Mouse (Mus musculus) spleen, adult 12 weeks (tissue): ENCODE measurements around the gene 9630041A04Rik.

Source experiments
- DNase-seq: peaks from one replicate; pipeline ENCODE4 v3.0.0; 2022; ENCODE audit warnings: low spot score

Gene 9630041A04Rik

DNA sequence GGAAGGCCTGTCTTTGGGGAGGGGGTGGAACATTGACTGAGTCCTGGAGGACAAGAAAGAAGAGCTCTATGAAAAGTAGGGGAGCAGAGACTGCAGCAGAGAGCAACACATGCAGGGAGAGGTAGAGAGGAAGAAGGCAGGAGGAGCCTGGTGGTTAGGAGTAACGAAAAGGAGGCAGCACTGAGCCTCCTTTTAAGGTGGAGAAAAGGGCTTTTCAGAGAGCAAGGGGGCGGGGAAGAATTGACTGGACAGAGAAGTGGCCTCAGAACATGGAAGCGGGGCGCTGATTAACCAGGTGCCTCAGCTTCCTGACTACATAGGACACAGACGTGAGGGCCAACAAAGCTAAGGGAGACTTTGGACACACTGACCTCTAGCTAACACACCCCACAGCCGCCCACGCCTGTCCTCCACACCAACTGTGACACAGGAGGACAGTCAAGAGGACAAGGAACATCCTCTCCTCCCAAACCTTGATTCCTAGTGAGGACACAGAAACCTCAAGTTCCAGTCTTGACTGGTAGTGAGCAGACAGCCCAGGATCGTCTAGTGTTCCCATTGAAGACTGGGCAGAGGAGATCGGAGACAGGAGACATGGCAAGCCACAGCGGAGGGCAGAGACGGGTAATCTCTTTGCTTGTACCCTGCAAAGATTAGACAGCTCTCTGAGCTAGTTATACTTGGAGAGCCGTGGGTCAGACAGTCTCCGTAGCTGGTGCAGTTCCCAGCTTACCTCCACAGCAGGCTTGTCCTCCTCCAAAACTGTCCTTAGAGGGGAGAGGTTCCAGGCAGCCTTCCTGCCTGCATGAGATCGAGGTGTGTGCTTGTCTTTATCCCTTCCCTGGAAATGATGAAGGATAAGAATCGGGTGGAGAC is at the start of gene 9630041A04Rik:
Gene 9630041A04Rik, plus strand, starts transcription at position 246 of the 876 bp plus-strand sequence.
- no peak for DNase-seq

DNA sequence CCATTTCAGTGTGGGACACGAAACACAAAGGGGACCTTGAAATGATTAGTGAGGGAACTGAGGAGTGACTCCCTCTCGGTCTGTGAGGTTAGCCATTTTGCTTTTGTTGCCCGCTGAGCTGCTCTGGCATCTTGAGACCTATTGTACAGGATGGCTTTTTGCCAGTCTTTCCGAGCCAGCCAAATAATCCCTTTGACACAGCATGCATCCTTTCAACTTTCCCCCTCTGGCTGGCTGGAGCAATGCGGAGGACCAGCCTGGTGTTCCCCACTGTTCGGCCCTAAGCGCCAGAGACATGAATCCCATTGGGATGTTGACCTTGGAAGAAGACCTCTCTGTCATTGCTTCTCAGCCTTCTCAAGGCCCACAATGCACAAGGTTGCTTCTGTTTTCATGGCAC is 37.7 kb upstream of the 9630041A04Rik start:
- no peak for DNase-seq

- no peak for DNase-seq
Observed at GRCm38 (mm10) chr9:101825626-101826025, 36.0 kb upstream of the 9630041A04Rik start.

GRCm38 (mm10) chr9:101833619-101834018 is 28.0 kb upstream of the 9630041A04Rik start:
- no peak for DNase-seq

DNA sequence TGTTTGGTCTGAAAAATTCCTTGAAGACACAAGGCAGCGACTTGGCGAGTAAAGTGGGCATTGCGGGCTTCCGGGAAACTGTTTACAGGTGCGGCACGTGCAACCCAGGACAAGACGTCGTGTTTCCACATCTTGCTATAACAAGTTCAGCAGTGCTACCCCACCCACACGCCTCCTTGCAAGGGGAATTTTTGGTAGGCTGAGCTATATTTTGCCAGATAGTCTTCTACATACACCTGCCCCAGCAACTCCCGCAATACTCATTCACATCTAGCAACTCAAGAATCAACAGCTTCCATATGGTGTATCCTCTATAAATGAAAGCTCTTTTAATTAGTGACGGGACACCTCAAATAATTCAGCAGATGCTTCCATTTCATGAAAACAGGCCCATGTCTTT is 20.5 kb upstream of the 9630041A04Rik start:
- DNase-seq = no peak

- DNase-seq = no peak
Observed at GRCm38 (mm10) chr9:101843893-101844292, 17.7 kb upstream of the 9630041A04Rik start.

- DNase-seq = no peak
Observed at GRCm38 (mm10) chr9:101845691-101846090, 15.9 kb upstream of the 9630041A04Rik start.

DNA sequence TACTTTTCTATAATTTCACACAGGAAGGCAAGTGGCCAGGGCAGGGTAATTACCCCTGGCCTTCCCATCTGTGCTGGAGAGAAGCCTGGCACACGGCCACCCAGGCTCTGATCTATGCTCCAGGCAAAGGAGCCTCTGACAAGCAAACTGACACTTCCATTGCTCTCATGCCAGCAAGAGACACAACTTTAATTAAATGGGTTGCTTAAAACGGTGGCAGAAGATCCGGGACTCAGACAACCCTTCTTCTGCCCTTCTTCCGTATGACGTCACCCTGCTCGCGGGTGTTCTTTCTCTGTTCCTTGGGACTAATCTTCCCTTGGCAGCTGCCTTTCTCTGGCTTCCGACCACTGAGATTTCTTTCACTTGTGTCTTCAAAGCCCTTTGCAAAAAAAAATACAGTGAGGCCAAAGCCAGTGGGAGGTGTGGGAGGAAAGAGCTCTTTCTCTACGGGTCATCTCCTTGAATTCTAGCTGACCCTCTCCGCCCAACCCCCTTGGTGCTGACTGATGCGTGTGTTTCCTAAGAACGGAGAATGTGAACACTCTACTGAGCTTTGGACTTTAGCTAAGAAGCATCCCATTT is 932 bp downstream of the 9630041A04Rik start:
- no peak for DNase-seq

DNA sequence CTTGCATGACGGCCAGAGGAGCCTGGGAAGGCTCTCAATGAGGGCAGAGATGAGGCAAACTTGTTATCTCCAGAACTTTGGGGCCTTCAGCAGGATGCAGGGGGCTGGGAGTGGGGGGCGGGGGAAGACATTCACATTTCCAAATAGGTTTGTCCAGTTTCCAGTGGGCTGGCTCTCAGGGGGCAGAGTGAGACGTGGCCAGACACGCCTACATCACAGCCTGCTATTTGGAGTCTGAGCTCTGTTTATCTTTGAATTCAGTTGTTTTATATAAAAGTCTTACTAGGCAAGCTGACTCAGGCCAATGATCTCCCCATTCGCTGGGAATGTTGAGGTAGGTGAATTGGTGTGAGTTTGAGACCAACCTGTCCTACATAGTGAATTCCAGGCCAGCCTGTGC is 1.5 kb downstream of the 9630041A04Rik start:
- no peak for DNase-seq

- no peak for DNase-seq
Observed at GRCm38 (mm10) chr9:101868593-101868992, 7.0 kb downstream of the 9630041A04Rik start.

- no peak for DNase-seq
Observed at GRCm38 (mm10) chr9:101870034-101870433, 8.4 kb downstream of the 9630041A04Rik start.

GRCm38 (mm10) chr9:101875306-101875705 is 13.7 kb downstream of the 9630041A04Rik start:
- DNase-seq = no peak

DNA sequence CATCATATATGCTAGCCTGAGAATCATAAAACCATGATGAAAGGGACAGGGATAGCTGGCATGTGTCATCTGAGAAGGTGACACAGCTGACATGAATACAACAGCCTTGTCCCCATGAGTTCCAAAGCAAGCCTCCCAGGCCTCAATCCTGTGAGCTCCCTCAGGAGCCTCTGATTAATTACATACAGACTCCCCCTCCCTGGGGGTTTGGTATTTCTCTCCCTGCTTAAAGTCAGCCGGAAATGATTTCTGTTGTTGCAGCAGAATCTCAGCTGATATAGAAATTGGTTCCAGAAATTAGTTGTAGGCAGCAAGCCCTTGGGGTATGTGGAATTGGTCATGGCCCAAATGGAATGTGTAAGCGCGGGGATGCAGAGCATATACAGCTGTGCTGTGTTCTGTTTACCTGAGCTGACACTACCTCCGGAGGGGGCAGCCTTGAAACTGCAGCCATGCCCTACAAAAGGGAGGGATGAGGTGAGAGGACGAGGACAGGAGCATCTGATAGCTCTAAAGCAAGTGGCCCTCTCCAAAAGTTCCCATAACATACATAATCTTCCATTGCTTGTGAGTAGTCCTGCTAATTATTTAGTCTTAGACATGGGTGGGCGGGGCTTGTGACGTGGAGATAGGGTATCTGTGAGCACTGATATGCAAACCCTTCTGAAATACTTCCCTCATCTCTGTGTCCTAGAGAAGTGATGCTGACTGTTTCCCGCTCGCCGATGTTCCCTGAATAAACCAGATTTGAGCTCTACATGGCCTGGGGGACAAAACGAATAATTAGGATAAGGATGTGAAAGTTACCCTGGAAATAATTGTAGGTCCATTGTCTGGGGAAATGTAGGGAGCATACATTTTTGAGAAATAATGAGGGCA is 15.7 kb downstream of the 9630041A04Rik start:
- DNase-seq = no peak

DNA sequence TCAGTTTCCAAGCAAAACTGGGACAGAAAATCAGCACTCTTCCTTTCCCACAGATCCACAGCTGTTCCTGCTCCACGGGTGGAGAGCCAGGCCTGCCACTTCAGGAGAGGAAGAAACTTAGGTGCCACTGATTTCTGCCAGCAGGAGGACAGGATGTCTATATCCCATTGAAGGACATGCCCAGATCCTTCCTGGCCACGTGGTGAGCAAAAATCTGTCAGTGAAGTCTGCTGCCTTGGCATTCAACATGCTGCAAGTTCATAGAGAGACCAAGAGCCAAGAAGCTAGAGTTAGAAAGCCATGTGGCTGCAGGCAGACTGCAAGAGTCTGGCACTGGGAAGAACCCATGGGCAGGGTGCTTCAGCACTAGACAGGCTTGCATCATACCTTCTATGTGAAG is 21.7 kb downstream of the 9630041A04Rik start:
- no peak for DNase-seq

DNA sequence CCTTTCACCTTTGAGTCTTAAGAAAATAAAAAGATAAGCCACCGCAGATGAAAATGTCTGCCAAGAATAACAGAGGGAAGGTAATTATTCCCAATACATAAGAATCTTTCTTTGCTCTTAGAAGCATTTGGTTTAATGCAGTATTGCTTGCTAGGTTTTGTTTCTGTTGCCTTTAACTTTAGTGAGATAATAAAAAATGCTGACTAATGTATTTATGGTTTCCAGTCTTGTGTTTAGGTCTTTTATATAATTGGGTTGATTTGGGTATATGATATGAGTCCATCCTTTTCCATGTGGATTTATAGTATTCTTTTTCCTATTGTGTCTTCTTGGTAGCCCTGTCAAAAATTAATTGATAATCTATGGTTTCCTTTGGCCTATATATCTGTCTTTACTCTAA is 36.2 kb downstream of the 9630041A04Rik start:
- DNase-seq = no peak

DNA sequence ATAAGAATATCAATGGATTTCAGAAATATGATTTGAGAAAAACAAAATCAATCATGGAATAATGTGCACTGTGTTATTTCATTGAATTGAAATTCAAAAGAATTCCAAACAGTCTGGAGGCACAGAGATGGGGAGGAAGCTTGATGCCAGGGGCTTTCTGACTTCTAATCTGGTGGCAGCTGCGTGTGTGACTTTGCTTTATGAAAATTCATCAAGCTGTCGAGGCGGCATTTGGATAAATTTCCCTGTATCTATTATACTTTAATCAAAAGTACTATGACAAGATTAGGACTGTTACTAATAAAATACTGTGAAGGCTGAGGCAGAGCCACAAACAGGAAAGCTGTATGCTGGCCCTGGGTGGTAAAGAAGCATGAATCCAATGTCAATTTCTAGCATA is 41.8 kb downstream of the 9630041A04Rik start:
- DNase-seq = no peak

DNA sequence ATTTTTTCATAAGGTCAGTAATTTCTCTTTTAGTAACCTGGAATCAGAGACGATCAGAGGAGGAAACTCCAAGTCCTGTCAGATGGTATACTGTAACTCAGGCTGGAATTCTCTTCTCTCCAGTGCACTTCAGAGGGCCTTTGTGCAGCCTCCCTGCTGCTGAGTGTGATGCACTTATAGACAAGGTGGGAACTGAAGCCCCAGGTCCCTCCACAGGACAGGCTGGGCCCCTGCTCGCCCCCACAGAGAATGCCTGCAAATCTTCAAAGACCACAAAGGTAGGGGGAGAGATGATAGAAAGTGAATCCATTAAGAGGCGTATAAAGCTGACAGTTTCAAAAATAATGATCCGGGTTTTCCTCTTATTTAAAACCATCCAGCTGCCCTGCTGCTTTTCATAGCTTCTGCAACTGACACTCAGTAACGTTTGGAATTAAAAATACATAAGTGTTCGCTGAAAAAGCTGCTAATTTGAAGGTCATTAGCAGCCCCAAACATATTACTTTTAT is 46.2 kb downstream of the 9630041A04Rik start:
- DNase-seq = no peak

DNA sequence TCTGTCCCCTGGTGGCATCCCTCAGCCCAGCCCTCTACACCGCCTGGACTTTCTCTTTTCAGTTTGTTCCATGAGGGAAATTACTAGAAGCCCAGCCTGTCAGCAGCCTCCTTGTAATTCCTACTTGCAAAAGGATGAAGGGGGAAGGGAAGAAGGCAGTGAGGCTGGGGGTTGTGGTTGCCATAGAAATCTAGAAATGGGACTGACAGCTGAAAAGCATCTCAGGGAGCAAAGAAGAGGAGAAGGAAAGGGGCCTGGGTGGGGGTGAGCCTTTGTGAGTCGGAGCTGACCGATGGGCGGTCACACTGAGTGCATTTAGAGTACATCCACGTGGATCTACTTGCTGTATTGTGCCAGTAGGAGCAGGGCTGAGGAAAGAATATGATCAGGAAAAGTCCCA is 47.2 kb downstream of the 9630041A04Rik start:
- no peak for DNase-seq

DNA sequence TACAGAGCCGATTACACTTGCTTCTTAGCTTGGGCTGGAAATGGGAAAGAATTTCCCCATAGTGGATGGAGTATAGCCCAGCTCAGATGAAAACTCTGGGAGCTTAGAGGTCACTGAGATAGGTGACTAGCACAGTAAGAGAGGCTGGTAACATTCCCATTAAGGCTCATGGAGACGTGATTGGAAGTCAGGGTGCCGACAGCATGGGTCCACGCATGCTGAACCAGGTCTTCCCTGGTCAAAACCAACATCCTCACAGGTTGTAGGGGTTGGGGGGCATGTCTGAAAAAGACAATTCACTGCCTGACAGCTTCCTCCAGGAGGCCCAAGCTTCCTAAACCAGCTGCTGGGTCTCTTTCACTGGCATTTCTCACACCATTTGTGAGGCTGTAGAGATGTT is 47.9 kb downstream of the 9630041A04Rik start:
- no peak for DNase-seq

- no peak for DNase-seq
Observed at GRCm38 (mm10) chr9:101911176-101911866, 49.7 kb downstream of the 9630041A04Rik start.

GRCm38 (mm10) chr9:101915082-101915481 is 53.4 kb downstream of the 9630041A04Rik start:
- DNase-seq = no peak

GRCm38 (mm10) chr9:101918771-101919170 is 57.1 kb downstream of the 9630041A04Rik start:
- no peak for DNase-seq
